Mouse (Mus musculus) C2C12 (cell line): Measurements from ENCODE around the gene Isg20l2. TPM values are rescaled to one million over a fixed set of nuclear protein-coding genes. Genes with fewer than 3 reads are reported as not detected.

Experiments
- H3K27me3 ChIP-seq: one replicate; pipeline ENCODE4 v1.6.1; 2011; ENCODE audit not compliant: control insufficient read depth, insufficient read depth, insufficient read length
- H3K36me3 ChIP-seq: one replicate; pipeline ENCODE4 v1.6.1; 2011; ENCODE audit not compliant: control insufficient read depth, insufficient read depth
- H3K4me3 ChIP-seq: one replicate; pipeline ENCODE4 v1.5.1; 2011; ENCODE audit warnings: mild to moderate bottlenecking, control low read depth; ENCODE audit not compliant: poor library complexity, insufficient read depth, severe bottlenecking
- H3K79me2 ChIP-seq: one replicate; pipeline ENCODE4 v1.6.1; 2011; ENCODE audit not compliant: control insufficient read depth, insufficient read depth
- H3K79me3 ChIP-seq: one replicate; pipeline ENCODE4 v1.6.1; 2011; ENCODE audit warnings: low read depth, control low read depth
- H3ac ChIP-seq: one replicate; pipeline ENCODE3; 2011; ENCODE audit warnings: low read depth; ENCODE audit not compliant: control insufficient read depth, insufficient read length
- CEBPB ChIP-seq: IDR thresholded peaks from one replicate; pipeline ENCODE4 v1.6.1; 2011; ENCODE audit warnings: low read depth, mild to moderate bottlenecking, control low read depth, moderate library complexity
- CTCF ChIP-seq: IDR thresholded peaks from one replicate; pipeline ENCODE4 v1.5.1; 2011; ENCODE audit not compliant: control insufficient read depth, insufficient read depth, insufficient read length
- FOSL1 ChIP-seq: IDR thresholded peaks from one replicate; pipeline ENCODE4 v1.8.0; 2011; ENCODE audit warnings: mild to moderate bottlenecking, low read length; ENCODE audit not compliant: poor library complexity, insufficient read depth, severe bottlenecking
- MAX ChIP-seq: IDR thresholded peaks from one replicate; pipeline ENCODE4 v1.6.1; 2011; ENCODE audit warnings: mild to moderate bottlenecking, control low read depth
- MYOD1 ChIP-seq: IDR thresholded peaks from one replicate; pipeline ENCODE4 v1.6.1; 2011; ENCODE audit warnings: low read depth; ENCODE audit not compliant: control insufficient read depth, insufficient read length
- MYOG ChIP-seq: IDR thresholded peaks from one replicate; pipeline ENCODE4 v1.6.1; 2011; ENCODE audit not compliant: control insufficient read depth, insufficient read length; ENCODE audit errors: extremely low read depth
- USF1 ChIP-seq: IDR thresholded peaks from one replicate; pipeline ENCODE4 v1.6.1; 2011; ENCODE audit warnings: low read depth, mild to moderate bottlenecking, control low read depth, moderate library complexity
- polyA plus RNA-seq: library from polyadenylated mRNA; unstranded; fragments of >200 nt; fragmentation: generic; extraction: Trizol; gene quantifications from one replicate; pipeline ENCODE4 v1.2.1, GENCODE M21; 2012; ENCODE audit warnings: missing spikeins

The Isg20l2 gene
- polyA plus RNA-seq, 1 experiment, result 25.0 TPM

GRCm38 (mm10) chr3:87951946-87952345 is 21.8 kb downstream of the Isg20l2 start:
- Histone ChIP-seq H3K4me3 (no peak overlapping the region), H3K36me3 (no peaks in the 10 kb centered on the region), H3ac (no peak overlapping the region), H3K79me2 (no peaks in the 10 kb centered on the region), H3K27me3 (no peaks in the 10 kb centered on the region), H3K79me3 (no peaks in the 10 kb centered on the region)
- TF ChIP-seq CEBPB (no peak), MAX (no peak), CTCF (no peak), FOSL1 (no peak), USF1 (no peak), MYOD1 (no peak), MYOG (no peak)

DNA sequence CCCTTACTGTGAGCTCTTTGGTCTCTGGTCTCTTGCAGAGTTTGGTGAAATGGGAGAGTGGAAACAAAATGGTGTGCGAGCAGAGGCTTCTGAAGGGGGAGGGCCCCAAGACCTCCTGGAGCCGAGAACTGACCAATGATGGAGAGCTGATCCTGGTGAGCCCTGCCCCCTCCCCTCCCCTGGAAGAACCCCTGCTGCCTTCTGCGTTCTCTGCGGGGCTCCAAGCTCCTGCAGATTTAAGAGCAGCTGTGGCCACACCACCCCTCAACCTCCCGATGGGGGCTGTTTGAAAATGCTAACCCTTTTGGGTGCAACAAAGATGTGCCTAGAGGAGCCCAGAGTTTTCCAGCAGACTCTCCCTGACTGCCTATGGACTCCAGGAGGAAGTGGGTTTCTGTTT is 22.3 kb downstream of the Isg20l2 start:
- H3ac ChIP-seq, result no peak overlapping the region
- no peaks in the 10 kb centered on the region for H3K79me2 ChIP-seq
- no peaks in the 10 kb centered on the region for H3K79me3 ChIP-seq
- H3K36me3 ChIP-seq, result no peaks in the 10 kb centered on the region
- no peaks in the 10 kb centered on the region for H3K27me3 ChIP-seq
- TF ChIP-seq CEBPB, result no peak
- TF ChIP-seq CTCF, result no peak
- TF ChIP-seq USF1, result no peak
- TF ChIP-seq FOSL1, result no peak
- no peak for TF ChIP-seq MAX
- no peak for TF ChIP-seq MYOD1
- TF ChIP-seq MYOG, result no peak
- H3K4me3 ChIP-seq, result no peak overlapping the region

DNA sequence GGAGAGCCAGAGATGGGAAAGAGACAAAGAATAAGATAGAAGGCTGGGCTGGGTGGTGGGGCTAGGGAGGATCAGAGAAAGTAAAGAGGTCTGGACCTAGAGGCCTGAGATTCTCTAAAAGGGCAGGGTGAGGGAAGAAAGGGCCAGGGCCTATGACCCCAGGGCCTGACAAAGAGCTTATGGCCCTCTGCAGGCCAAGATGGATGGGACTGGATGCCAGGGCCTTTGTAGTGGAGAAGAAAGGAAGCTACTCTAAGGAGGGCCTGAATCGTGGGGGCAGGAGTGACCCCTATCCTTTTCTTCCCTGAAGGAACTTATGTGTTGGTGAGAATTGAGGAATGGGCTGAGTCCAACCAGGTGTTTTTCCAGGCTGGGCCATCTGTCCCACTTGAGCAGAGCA is 27.9 kb downstream of the Isg20l2 start:
- Histone ChIP-seq H3K79me2 (no peaks in the 10 kb centered on the region), H3K4me3 (no peak overlapping the region), H3K27me3 (no peaks in the 10 kb centered on the region), H3ac (no peak overlapping the region), H3K36me3 (no peaks in the 10 kb centered on the region), H3K79me3 (no peaks in the 10 kb centered on the region)
- no peak for TF ChIP-seq USF1
- TF ChIP-seq FOSL1, result no peak
- TF ChIP-seq CEBPB, result no peak
- no peak for TF ChIP-seq MYOD1
- TF ChIP-seq CTCF, result no peak
- TF ChIP-seq MAX, result no peak

DNA sequence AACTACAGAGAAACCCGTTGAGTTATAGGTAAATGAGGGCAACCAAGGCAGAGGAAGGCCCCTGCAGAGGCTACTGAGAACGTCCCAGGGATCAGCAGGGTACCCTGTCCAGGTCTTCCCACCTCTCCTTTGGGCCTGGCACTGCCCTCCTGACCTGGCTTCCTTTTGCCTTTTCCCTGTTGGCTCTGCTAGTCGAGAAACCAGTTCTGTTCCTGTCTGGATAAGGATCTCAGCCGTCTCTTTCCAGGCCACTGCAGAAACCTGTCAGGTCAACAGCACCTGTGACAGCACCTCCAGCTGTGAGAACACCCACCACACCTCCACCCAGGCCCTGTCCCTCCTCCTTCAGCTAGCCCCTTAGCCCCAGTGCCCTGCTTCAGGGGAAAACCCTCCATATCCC is 28.4 kb downstream of the Isg20l2 start:
- no peaks in the 10 kb centered on the region for H3K79me2 ChIP-seq
- H3K4me3 ChIP-seq, result no peak overlapping the region
- H3K27me3 ChIP-seq, result no peaks in the 10 kb centered on the region
- no peaks in the 10 kb centered on the region for H3K79me3 ChIP-seq
- no peak overlapping the region for H3ac ChIP-seq
- H3K36me3 ChIP-seq, result no peaks in the 10 kb centered on the region
- TF ChIP-seq MYOG (no peak), USF1 (no peak), CTCF (no peak), MYOD1 (no peak), CEBPB (no peak), MAX (no peak), FOSL1 (no peak)

- no peak overlapping the region for H3ac ChIP-seq
- H3K4me3 ChIP-seq, result no peak overlapping the region
- TF ChIP-seq FOSL1, result no peak
- TF ChIP-seq CEBPB, result no peak
- TF ChIP-seq MYOD1, result no peak
- no peak for TF ChIP-seq MAX
- no peak for TF ChIP-seq CTCF
- no peak for TF ChIP-seq USF1
- TF ChIP-seq MYOG, result no peak
Measured at GRCm38 (mm10) chr3:87958967-87959366, 28.9 kb downstream of the Isg20l2 start.

GRCm38 (mm10) chr3:87959371-87959770 is 29.3 kb downstream of the Isg20l2 start:
- Histone ChIP-seq H3K79me2 (no peaks in the 10 kb centered on the region), H3K36me3 (no peaks in the 10 kb centered on the region), H3K79me3 (no peaks in the 10 kb centered on the region), H3K4me3 (no peak overlapping the region), H3K27me3 (no peaks in the 10 kb centered on the region), H3ac (no peak overlapping the region)
- no peak for TF ChIP-seq USF1
- TF ChIP-seq FOSL1, result no peak
- no peak for TF ChIP-seq CEBPB
- TF ChIP-seq MYOD1, result no peak
- no peak for TF ChIP-seq MYOG
- no peak for TF ChIP-seq MAX
- TF ChIP-seq CTCF, result no peak

More at GRCm38 (mm10) chr3:87958967-87959366, 28.9 kb downstream of the Isg20l2 start:
- no peaks in the 10 kb centered on the region for H3K27me3 ChIP-seq
- H3K79me2 ChIP-seq, result no peaks in the 10 kb centered on the region
- no peaks in the 10 kb centered on the region for H3K36me3 ChIP-seq
- H3K79me3 ChIP-seq, result no peaks in the 10 kb centered on the region
